Mouse (Mus musculus): ENCODE results near the gene P2rx1. TPM values are rescaled to one million over a fixed set of nuclear protein-coding genes. Genes with fewer than 3 reads are reported as not detected.

Gene P2rx1
- total RNA-seq (2021) (under 1 TPM; 0.21 to 0.86 TPM), polyA plus RNA-seq (2012; rRNA removed) (0.76 and 0.91 TPM in 2 replicates)
- long read RNA-seq: 0 reads

- H3K27me3 ChIP-seq (ENCODE audit: control insufficient read depth, insufficient read depth, low read length): no peaks in the 10 kb centered on the region
- peaks cover 6% of the 10 kb centered on the region for H3K4me1 ChIP-seq (ENCODE audit: control insufficient read depth, insufficient read depth, low read length)
- intact Hi-C loops (cut with DNase I): no loop called here
- TF ChIP-seq POLR2A (IDR thresholded peaks at IDR 0.05; ENCODE audit: insufficient read depth, low read depth, low read length) (no peak), CTCF (IDR thresholded peaks at IDR 0.05) (peak; percentile 12; the same call in 1 of the 2 replicates), EP300 (IDR thresholded peaks at IDR 0.05; ENCODE audit: insufficient read depth, low read depth, low read length) (no peak)
- DNase-seq: peak in 1 of 2 experiments; percentile 28
- no peak within 1 kb of the TSS for H3K9ac ChIP-seq (ENCODE audit: low read depth, low read length)
- no peaks in the 10 kb centered on the region for H3K79me2 ChIP-seq (replicated peaks; ENCODE audit: control insufficient read depth, insufficient read depth, low read length)
- H3K27ac ChIP-seq: no peak within 1 kb of the TSS
- H3K36me3 ChIP-seq (ENCODE audit: control insufficient read depth, insufficient read depth, low read length): no peaks in the 10 kb centered on the region
- no peak within 1 kb of the TSS for H3K4me3 ChIP-seq
- 34% methylated on average over 8 of the region's 8 CpGs for WGBS
Measured at GRCm38 (mm10) chr11:72998771-72999170, at the start of gene P2rx1. Gene P2rx1, plus strand, starts transcription at chr11:72999103.

DNA sequence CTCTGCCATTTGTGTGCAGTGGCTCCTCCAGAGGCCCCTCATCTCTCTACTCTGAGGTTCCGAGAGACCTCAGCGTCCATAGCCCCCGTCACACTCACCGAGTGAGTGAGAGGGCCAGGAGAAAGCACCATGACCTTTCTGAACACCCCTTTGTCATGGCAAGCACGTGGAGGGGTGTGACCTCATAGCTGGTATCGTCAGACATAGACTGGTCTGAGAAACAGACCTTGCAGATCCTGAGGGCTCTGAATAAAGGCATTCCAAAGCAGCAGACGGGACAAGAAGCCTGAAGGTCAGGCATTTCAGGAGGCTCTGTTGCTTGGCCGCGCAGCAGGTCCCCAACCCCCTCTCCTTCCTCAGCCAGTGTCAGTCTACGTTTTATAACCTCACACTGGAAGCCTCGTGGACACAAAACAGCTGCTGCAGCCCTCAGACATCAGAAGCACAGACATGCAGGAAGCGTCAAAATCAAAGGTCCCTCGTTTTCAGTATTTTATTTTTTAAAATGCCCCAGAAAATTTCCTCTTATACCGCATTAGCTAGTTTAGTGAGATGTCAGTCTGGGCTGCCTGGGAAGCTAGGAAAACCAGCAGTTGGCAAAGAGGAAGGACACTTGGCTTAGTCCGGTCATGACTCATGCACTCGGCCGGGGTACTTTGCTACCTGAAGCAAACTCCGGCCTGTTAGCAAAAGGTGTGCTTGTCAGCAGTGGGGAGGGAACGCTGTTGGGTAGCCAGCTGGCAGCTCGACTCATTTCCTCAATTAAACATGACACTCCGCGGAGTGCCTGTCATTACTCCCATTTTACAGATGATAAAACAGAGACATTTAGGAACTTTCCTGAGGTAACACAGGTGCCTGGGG lies 47.5 kb upstream of the P2rx1 start:
- Histone ChIP-seq H3K36me3 (ENCODE audit: control insufficient read depth, insufficient read depth, low read length) (peaks cover 4% of the 10 kb centered on the region), H3K79me2 (replicated peaks; ENCODE audit: control insufficient read depth, insufficient read depth, low read length) (no peaks in the 10 kb centered on the region), H3K4me1 (ENCODE audit: control insufficient read depth, insufficient read depth, low read length) (peaks cover 48% of the 10 kb centered on the region), H3K4me3 (no peak overlapping the region), H3K27me3 (ENCODE audit: control insufficient read depth, insufficient read depth, low read length) (no peaks in the 10 kb centered on the region), H3K27ac (peak overlapping the region; percentile 82), H3K9ac (ENCODE audit: low read depth, low read length) (0 out of 2 replicates have a peak overlapping the region, but pooled peaks have one; percentile 10)
- peak in 1 of 2 experiments; percentile 34 for DNase-seq
- WGBS: 45% methylated on average over 22 of the region's 22 CpGs
- intact Hi-C loops (cut with DNase I): no loop called here
- TF ChIP-seq CTCF (IDR thresholded peaks at IDR 0.05) (no peak), EP300 (IDR thresholded peaks at IDR 0.05; ENCODE audit: insufficient read depth, low read depth, low read length) (no peak), POLR2A (IDR thresholded peaks at IDR 0.05; ENCODE audit: insufficient read depth, low read depth, low read length) (no peak)

GRCm38 (mm10) chr11:72952226-72952625 lies 46.7 kb upstream of the P2rx1 start:
- Histone ChIP-seq H3K27me3 (ENCODE audit: control insufficient read depth, insufficient read depth, low read length) (no peaks in the 10 kb centered on the region), H3K4me1 (ENCODE audit: control insufficient read depth, insufficient read depth, low read length) (peaks cover 42% of the 10 kb centered on the region), H3K4me3 (no peak overlapping the region), H3K79me2 (replicated peaks; ENCODE audit: control insufficient read depth, insufficient read depth, low read length) (no peaks in the 10 kb centered on the region), H3K9ac (ENCODE audit: low read depth, low read length) (no peak overlapping the region), H3K27ac (peak overlapping the region; percentile 82), H3K36me3 (ENCODE audit: control insufficient read depth, insufficient read depth, low read length) (peaks cover 4% of the 10 kb centered on the region)
- peak; percentile 59 to 74 for DNase-seq
- intact Hi-C loops (cut with DNase I): no loop called here
- TF ChIP-seq EP300 (IDR thresholded peaks at IDR 0.05; ENCODE audit: insufficient read depth, low read depth, low read length) (peak; percentile 66; the same call in 1 of the 2 replicates), CTCF (IDR thresholded peaks at IDR 0.05) (no peak)
- WGBS: 33% methylated on average over 3 of the region's 3 CpGs

GRCm38 (mm10) chr11:72952697-72953096 lies 46.2 kb upstream of the P2rx1 start:
- no peaks in the 10 kb centered on the region for H3K27me3 ChIP-seq (ENCODE audit: control insufficient read depth, insufficient read depth, low read length)
- intact Hi-C loops (cut with DNase I): no loop called here
- no peak overlapping the region for H3K4me3 ChIP-seq
- 54% methylated on average over 6 of the region's 6 CpGs for WGBS
- H3K9ac ChIP-seq (ENCODE audit: low read depth, low read length): no peak overlapping the region
- no peak for DNase-seq
- no peaks in the 10 kb centered on the region for H3K79me2 ChIP-seq (replicated peaks; ENCODE audit: control insufficient read depth, insufficient read depth, low read length)
- peak overlapping the region; percentile 82 for H3K27ac ChIP-seq
- TF ChIP-seq EP300 (IDR thresholded peaks at IDR 0.05; ENCODE audit: insufficient read depth, low read depth, low read length): no peak
- TF ChIP-seq CTCF (IDR thresholded peaks at IDR 0.05): peak; percentile 14; the same call in 1 of the 2 replicates
- TF ChIP-seq POLR2A (IDR thresholded peaks at IDR 0.05; ENCODE audit: insufficient read depth, low read depth, low read length): no peak
- peaks cover 41% of the 10 kb centered on the region for H3K4me1 ChIP-seq (ENCODE audit: control insufficient read depth, insufficient read depth, low read length)
- H3K36me3 ChIP-seq (ENCODE audit: control insufficient read depth, insufficient read depth, low read length): peaks cover 4% of the 10 kb centered on the region

DNA sequence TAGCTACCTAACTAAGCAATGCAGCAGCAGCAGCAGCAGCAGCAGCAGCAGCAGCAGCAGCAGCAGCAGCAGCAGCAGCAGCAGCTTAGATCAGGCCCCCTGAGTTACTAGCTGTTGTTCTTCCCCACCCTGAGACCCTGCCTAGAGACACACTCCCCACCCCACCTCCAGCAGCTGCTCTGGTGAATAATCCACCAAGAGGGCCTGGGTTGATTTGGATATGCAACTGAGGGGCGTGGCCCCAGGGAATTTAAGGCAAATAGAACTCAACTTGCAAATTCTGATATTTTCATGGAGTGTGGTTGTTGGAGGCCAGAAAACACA lies 45.8 kb upstream of the P2rx1 start:
- Histone ChIP-seq H3K27me3 (ENCODE audit: control insufficient read depth, insufficient read depth, low read length) (no peaks in the 10 kb centered on the region), H3K79me2 (replicated peaks; ENCODE audit: control insufficient read depth, insufficient read depth, low read length) (no peaks in the 10 kb centered on the region), H3K36me3 (ENCODE audit: control insufficient read depth, insufficient read depth, low read length) (peaks cover 4% of the 10 kb centered on the region), H3K4me1 (ENCODE audit: control insufficient read depth, insufficient read depth, low read length) (peaks cover 41% of the 10 kb centered on the region), H3K27ac (peak overlapping the region; percentile 82), H3K9ac (ENCODE audit: low read depth, low read length) (no peak overlapping the region), H3K4me3 (no peak overlapping the region)
- peak in 1 of 2 experiments; percentile 20 for DNase-seq
- intact Hi-C loops (cut with DNase I): no loop called here
- 64% methylated on average over 1 of the region's 1 CpGs for WGBS
- no peak for TF ChIP-seq POLR2A (IDR thresholded peaks at IDR 0.05; ENCODE audit: insufficient read depth, low read depth, low read length)
- TF ChIP-seq EP300 (IDR thresholded peaks at IDR 0.05; ENCODE audit: insufficient read depth, low read depth, low read length): no peak
- no peak for TF ChIP-seq CTCF (IDR thresholded peaks at IDR 0.05)

Data from heart, adult 2 months (tissue).